Mouse (Mus musculus) forebrain, embryonic 14.5 days (tissue): ENCODE results near the gene Synj2. TPM values are rescaled to one million over a fixed set of nuclear protein-coding genes. Genes with fewer than 3 reads are reported as not detected.

ENCODE experiments used
- ATAC-seq: fragments of 200-750 bp; cut with Nextera tagmentation; 2 replicates; pipeline ENCODE4 v1.8.0; 2017; ENCODE audit warnings: mild to moderate bottlenecking, moderate library complexity
- DNase-seq: peaks from one replicate; pipeline ENCODE4 v3.0.0-alpha.2; 2015; ENCODE audit warnings: low spot score
- H3K27ac ChIP-seq: fragments of 300-500 bp; sonication (generic); 2 replicates; pipeline ENCODE4 v1.5.1; 2014; ENCODE audit warnings: low read depth, mild to moderate bottlenecking, control low read depth, low read length, moderate library complexity
- H3K27me3 ChIP-seq: fragments of 300-500 bp; sonication (generic); replicated peaks from 2 replicates; pipeline ENCODE4 v1.6.1; 2014; ENCODE audit warnings: low read length, control low read depth, mixed read lengths; ENCODE audit not compliant: control insufficient read depth, insufficient read depth
- H3K36me3 ChIP-seq: fragments of 300-500 bp; sonication (generic); 2 replicates; pipeline ENCODE4 v1.6.1; 2014; ENCODE audit warnings: low read length, control low read depth; ENCODE audit not compliant: control insufficient read depth, insufficient read depth
- H3K4me1 ChIP-seq: fragments of 300-500 bp; sonication (generic); 2 replicates; pipeline ENCODE4 v1.6.1; 2014; ENCODE audit warnings: antibody characterized with exemption, low read length, control low read depth; ENCODE audit not compliant: control insufficient read depth, insufficient read depth
- H3K4me2 ChIP-seq: fragments of 300-500 bp; sonication (generic); 2 replicates; pipeline ENCODE4 v1.6.1; 2014; ENCODE audit warnings: mild to moderate bottlenecking, control low read depth, low read length
- H3K4me3 ChIP-seq: fragments of 300-500 bp; sonication (generic); 2 replicates; pipeline ENCODE4 v1.5.1; 2014; ENCODE audit warnings: low read depth, low read length, control low read depth
- H3K9ac ChIP-seq: fragments of 300-500 bp; sonication (generic); 2 replicates; pipeline ENCODE4 v1.6.1; 2014; ENCODE audit warnings: mild to moderate bottlenecking, low read length, control low read depth, moderate library complexity
- H3K9me3 ChIP-seq: fragments of 300-500 bp; sonication (generic); replicated peaks from 2 replicates; pipeline ENCODE4 v1.6.1; 2016; ENCODE audit warnings: low read length, control low read depth, mixed read lengths; ENCODE audit not compliant: control insufficient read depth
- WGBS: fragments of 180-500 bp; shearing (Covaris S2); extraction: QIAGEN DNeasy Blood & Tissue Kit; methylation state at CpG from one replicate; pipeline ENCODE4 v1.1.7; 2014; 5-methylcytosine and 5-hydroxymethylcytosine counted together
- polyA plus RNA-seq: library from polyadenylated mRNA; unstranded; fragments of >200 nt; fragmentation: Nextera tagmentation; extraction: Ambion mirVana; gene quantifications from 2 replicates; pipeline ENCODE4 v1.2.1, GENCODE M21; 2014

Synj2 gene
- polyA plus RNA-seq, 1 experiment from 2014 or later = 0.90 TPM

DNA sequence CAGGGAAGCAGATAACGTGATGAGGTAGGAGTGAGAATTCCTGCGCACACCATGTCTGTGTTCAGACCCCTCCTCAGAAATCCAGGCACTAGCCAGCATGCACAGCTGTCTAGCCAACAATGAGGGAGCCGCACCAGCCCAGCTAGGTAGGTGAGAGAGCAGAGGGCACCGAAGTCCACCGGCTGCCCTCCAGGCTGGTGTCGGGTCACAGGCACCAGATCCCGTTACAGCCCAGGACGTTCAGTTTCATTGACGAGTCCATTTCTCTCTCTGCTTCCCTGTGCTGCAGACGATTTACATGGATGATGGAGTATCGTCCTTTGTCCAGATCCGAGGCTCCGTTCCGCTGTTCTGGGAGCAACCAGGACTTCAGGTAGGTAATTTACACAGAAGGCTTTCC is 55.5 kb downstream of the Synj2 start:
- no peak overlapping the region for H3K27ac ChIP-seq
- H3K9ac ChIP-seq = no peak overlapping the region
- DNase-seq (no peak), ATAC-seq (no peak)
- H3K4me1 ChIP-seq = no peaks in the 10 kb centered on the region
- no peak overlapping the region for H3K4me2 ChIP-seq
- H3K27me3 ChIP-seq = no peaks in the 10 kb centered on the region
- H3K4me3 ChIP-seq = no peak overlapping the region
- WGBS = 90% methylated on average over 14 of the region's 14 CpGs
- no peaks in the 10 kb centered on the region for H3K36me3 ChIP-seq
- no peaks in the 10 kb centered on the region for H3K9me3 ChIP-seq

- Histone ChIP-seq H3K27ac (no peak overlapping the region), H3K9ac (no peak overlapping the region), H3K4me2 (no peak overlapping the region), H3K36me3 (no peaks in the 10 kb centered on the region), H3K4me1 (no peaks in the 10 kb centered on the region), H3K9me3 (no peaks in the 10 kb centered on the region), H3K4me3 (no peak overlapping the region), H3K27me3 (no peaks in the 10 kb centered on the region)
- ATAC-seq = no peak
- DNase-seq = no peak
- WGBS = 80% methylated on average over 16 of the region's 16 CpGs
These were observed 56.5 kb downstream of the Synj2 start for GRCm38 (mm10) chr17:5997380-5998234.

- DNase-seq = no peak
- H3K27me3 ChIP-seq = no peaks in the 10 kb centered on the region
- H3K9me3 ChIP-seq = no peaks in the 10 kb centered on the region
- no peak overlapping the region for H3K4me3 ChIP-seq
- H3K9ac ChIP-seq = no peak overlapping the region
- H3K4me2 ChIP-seq = no peak overlapping the region
- no peak for ATAC-seq
- H3K27ac ChIP-seq = no peak overlapping the region
- H3K4me1 ChIP-seq = no peaks in the 10 kb centered on the region
- H3K36me3 ChIP-seq = no peaks in the 10 kb centered on the region
These were observed 57.1 kb downstream of the Synj2 start for GRCm38 (mm10) chr17:5998235-5998500.

- no peak overlapping the region for H3K9ac ChIP-seq
- H3K4me3 ChIP-seq = no peak overlapping the region
- no peaks in the 10 kb centered on the region for H3K9me3 ChIP-seq
- DNase-seq (no peak), ATAC-seq (no peak)
- H3K4me1 ChIP-seq = no peaks in the 10 kb centered on the region
- no peaks in the 10 kb centered on the region for H3K36me3 ChIP-seq
- no peak overlapping the region for H3K4me2 ChIP-seq
- H3K27ac ChIP-seq = no peak overlapping the region
- H3K27me3 ChIP-seq = no peaks in the 10 kb centered on the region
- 85% methylated on average over 5 of the region's 5 CpGs for WGBS
These were observed 58.0 kb downstream of the Synj2 start for GRCm38 (mm10) chr17:5999039-5999543.

DNA sequence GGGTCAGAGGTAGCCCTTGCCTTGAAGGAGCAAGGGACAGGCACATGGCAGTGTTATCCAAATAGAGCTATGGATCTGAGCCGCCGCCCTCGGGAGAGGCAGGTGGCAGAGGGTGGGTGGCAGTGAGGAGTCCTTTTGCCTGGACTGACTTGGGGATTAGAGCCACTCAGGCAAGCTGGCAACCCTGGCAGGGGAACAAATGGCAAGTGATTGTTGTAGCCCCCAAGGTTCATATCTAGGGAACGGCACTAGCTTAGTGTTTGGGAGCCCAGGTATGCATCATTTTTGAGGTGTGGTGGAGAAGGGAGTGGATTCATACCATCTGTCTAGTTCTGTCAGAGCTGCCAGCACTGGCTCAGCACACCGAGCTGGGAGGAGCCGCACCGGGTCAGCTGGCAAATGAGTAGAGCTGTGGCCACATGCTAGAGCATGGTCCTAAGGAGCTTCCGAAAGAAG is 59.8 kb downstream of the Synj2 start:
- Histone ChIP-seq H3K27ac (no peak overlapping the region), H3K4me1 (peaks cover 3% of the 10 kb centered on the region; the same call in 1 of the 2 replicates), H3K4me2 (no peak overlapping the region), H3K36me3 (no peaks in the 10 kb centered on the region), H3K4me3 (no peak overlapping the region), H3K27me3 (no peaks in the 10 kb centered on the region), H3K9me3 (no peaks in the 10 kb centered on the region), H3K9ac (no peak overlapping the region)
- no peak for ATAC-seq
- DNase-seq = no peak
- 94% methylated on average over 8 of the region's 8 CpGs for WGBS

DNA sequence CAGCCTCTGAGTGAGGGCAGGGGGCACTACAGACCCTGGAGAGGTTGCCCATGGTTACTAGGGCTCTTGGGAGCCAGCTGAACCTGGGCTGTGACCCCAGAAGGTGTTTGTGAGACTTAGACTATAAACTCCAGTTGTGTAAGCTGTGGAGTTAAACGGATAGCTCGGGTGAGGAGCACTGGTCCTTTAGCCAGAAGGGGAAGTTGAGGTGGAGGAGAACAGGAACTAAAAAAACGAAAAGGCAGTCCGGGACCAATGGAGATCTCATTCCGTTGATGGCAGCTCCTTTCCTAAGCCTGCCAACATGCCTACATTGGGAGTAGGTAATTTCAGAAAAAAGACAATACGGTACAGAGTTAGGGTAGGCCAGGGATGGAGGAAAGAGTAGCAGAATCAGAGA is 60.3 kb downstream of the Synj2 start:
- ATAC-seq = no peak

GRCm38 (mm10) chr17:6001836-6002235 is 60.8 kb downstream of the Synj2 start:
- no peak overlapping the region for H3K4me3 ChIP-seq
- no peak overlapping the region for H3K27ac ChIP-seq
- peaks cover 10% of the 10 kb centered on the region; the same call in 1 of the 2 replicates for H3K4me1 ChIP-seq
- no peak overlapping the region for H3K4me2 ChIP-seq
- no peaks in the 10 kb centered on the region for H3K9me3 ChIP-seq
- no peaks in the 10 kb centered on the region for H3K27me3 ChIP-seq
- no peak for DNase-seq
- no peaks in the 10 kb centered on the region for H3K36me3 ChIP-seq
- 81% methylated on average over 7 of the region's 7 CpGs for WGBS
- H3K9ac ChIP-seq = no peak overlapping the region
- no peak for ATAC-seq

More for the DNA sequence above, 60.3 kb downstream of the Synj2 start:
- H3K27me3 ChIP-seq = no peaks in the 10 kb centered on the region
- H3K4me2 ChIP-seq = no peak overlapping the region
- no peak for DNase-seq
- no peak overlapping the region for H3K27ac ChIP-seq
- no peak overlapping the region for H3K4me3 ChIP-seq
- peaks cover 8% of the 10 kb centered on the region; the same call in 1 of the 2 replicates for H3K4me1 ChIP-seq
- H3K9me3 ChIP-seq = no peaks in the 10 kb centered on the region
- H3K36me3 ChIP-seq = no peaks in the 10 kb centered on the region
- 92% methylated on average over 6 of the region's 6 CpGs for WGBS
- no peak overlapping the region for H3K9ac ChIP-seq

GRCm38 (mm10) chr17:6002563-6002962 is 61.5 kb downstream of the Synj2 start:
- Histone ChIP-seq H3K27ac (no peak overlapping the region), H3K9ac (no peak overlapping the region), H3K4me3 (no peak overlapping the region), H3K36me3 (no peaks in the 10 kb centered on the region), H3K4me1 (peaks cover 10% of the 10 kb centered on the region; the same call in 1 of the 2 replicates), H3K4me2 (no peak overlapping the region), H3K27me3 (no peaks in the 10 kb centered on the region), H3K9me3 (no peaks in the 10 kb centered on the region)
- DNase-seq (no peak), ATAC-seq (no peak)
- WGBS = 94% methylated on average over 6 of the region's 6 CpGs

- Histone ChIP-seq H3K9ac (no peak overlapping the region), H3K36me3 (no peaks in the 10 kb centered on the region), H3K27me3 (no peaks in the 10 kb centered on the region), H3K4me3 (no peak overlapping the region), H3K4me1 (peaks cover 10% of the 10 kb centered on the region; the same call in 1 of the 2 replicates), H3K9me3 (no peaks in the 10 kb centered on the region), H3K27ac (no peak overlapping the region), H3K4me2 (no peak overlapping the region)
- no peak for ATAC-seq
- no peak for DNase-seq
- WGBS = 93% methylated on average over 6 of the region's 6 CpGs
These were observed 62.6 kb downstream of the Synj2 start for GRCm38 (mm10) chr17:6003661-6004060.
